ENCODE assay signal across 15 mouse cellular contexts in the genomic region with DNA sequence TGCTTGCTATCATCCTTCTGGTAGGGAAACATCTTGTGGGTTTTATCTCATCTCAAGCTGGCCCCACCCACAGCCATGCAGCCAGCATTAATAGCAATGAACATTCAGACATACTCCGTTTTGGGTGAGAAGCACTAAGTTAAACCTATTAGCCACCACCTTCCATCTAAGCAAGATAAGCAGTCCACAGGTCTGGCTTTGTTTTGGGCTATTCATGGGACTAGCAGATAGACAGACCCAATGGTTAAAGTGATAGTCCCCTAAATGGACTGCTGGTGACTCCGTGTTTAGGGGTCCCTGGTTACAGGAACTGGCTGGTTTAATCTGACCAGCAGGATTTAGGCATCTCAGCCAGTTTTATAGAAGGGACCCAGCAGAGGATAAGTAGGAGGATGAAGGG. TPM values are rescaled to one million over a fixed set of nuclear protein-coding genes. Genes with fewer than 3 reads are reported as not detected.
A peak's percentile ranks its signal among the peaks of the same experiment; 100 is the strongest.
DNase-seq lines count a peak whose midpoint lies in the region; ATAC-seq and TF ChIP-seq lines count a peak whose summit lies in the region.
"Had no signal": no experiment of that assay in that cellular context is flagged by ENCODE, and none has a peak within 500 bp of the region (broad histone marks: within the 10 kb centered on the region; RNA-seq: fewer than 3 reads in every experiment).

No protein-coding gene starts in this region.

- WGBS in cerebellum, adult 2 months = 48% methylated on average over 2 of the region's 2 CpGs
- 1% methylated on average over 2 of the region's 2 CpGs for WGBS in forebrain, embryonic 10.5 days
- WGBS in hindbrain, embryonic 15.5 days = 6% methylated on average over 2 of the region's 2 CpGs
- WGBS in midbrain, embryonic 16.5 days = 13% methylated on average over 2 of the region's 2 CpGs

- H3K4me2 ChIP-seq in hindbrain, embryonic 15.5 days = peak overlapping the region; percentile 91
- H3K4me2 ChIP-seq in midbrain, embryonic 16.5 days (ENCODE audit: low read length) = peak overlapping the region; percentile 70

- H3K27ac ChIP-seq in cerebellum, adult 2 months (ENCODE audit: insufficient read depth, low read length) = peak overlapping the region; percentile 49; the same call in 1 of the 2 replicates
- H3K27ac ChIP-seq in forebrain, embryonic 10.5 days = peak overlapping the region; percentile 98
- peak overlapping the region; percentile 96 for H3K27ac ChIP-seq in hindbrain, embryonic 15.5 days (replicated peaks)
- peak overlapping the region; percentile 77 for H3K27ac ChIP-seq in midbrain, embryonic 16.5 days (ENCODE audit: low read length)
- H3K27ac ChIP-seq: stomach, postnatal 0 days had no signal

- peaks cover 64% of the 10 kb centered on the region for H3K36me3 ChIP-seq in forebrain, embryonic 10.5 days (replicated peaks)
- H3K36me3 ChIP-seq in hindbrain, embryonic 15.5 days = no peaks in the 10 kb centered on the region
- H3K36me3 ChIP-seq in midbrain, embryonic 16.5 days (ENCODE audit: control insufficient read depth, insufficient read depth, low read length) = no peaks in the 10 kb centered on the region

- no peak for TF ChIP-seq POLR2A in cerebellum, adult 2 months (IDR thresholded peaks at IDR 0.05; ENCODE audit: borderline replicate concordance, insufficient read depth, low read length)

- DNase-seq in cerebellum, adult 2 months = no peak
- DNase-seq in forebrain, embryonic 10.5 days (ENCODE audit: extremely low spot score, low spot score) = no peak
- DNase-seq in gastrocnemius, postnatal 25 days = no peak
- no peak for DNase-seq in right cerebral cortex, adult 18-20 months
- no peak for DNase-seq in left cerebral cortex, adult 9 months (ENCODE audit: low spot score in 2 of 2)
- DNase-seq: kidney, postnatal 14 days; lung, postnatal 10 days; right cerebral cortex, postnatal 4 days had no signal

- no peaks in the 10 kb centered on the region for H3K9me3 ChIP-seq in forebrain, embryonic 10.5 days
- no peaks in the 10 kb centered on the region for H3K9me3 ChIP-seq in hindbrain, embryonic 15.5 days
- no peaks in the 10 kb centered on the region for H3K9me3 ChIP-seq in midbrain, embryonic 16.5 days (replicated peaks; ENCODE audit: control insufficient read depth, low read length, poor library complexity, severe bottlenecking)

- H3K4me1 ChIP-seq in cerebellum, adult 2 months (ENCODE audit: control insufficient read depth, insufficient read depth, low read length) = peaks cover 24% of the 10 kb centered on the region
- peaks cover 99% of the 10 kb centered on the region for H3K4me1 ChIP-seq in forebrain, embryonic 10.5 days
- H3K4me1 ChIP-seq in hindbrain, embryonic 15.5 days (replicated peaks) = peaks cover 44% of the 10 kb centered on the region
- peaks cover 25% of the 10 kb centered on the region for H3K4me1 ChIP-seq in midbrain, embryonic 16.5 days (ENCODE audit: control insufficient read depth, insufficient read depth, low read length)

- no peaks in the 10 kb centered on the region for H3K27me3 ChIP-seq in cerebellum, adult 2 months (ENCODE audit: control insufficient read depth, insufficient read depth, low read length)
- H3K27me3 ChIP-seq in forebrain, embryonic 10.5 days (ENCODE audit: poor library complexity, severe bottlenecking) = peaks cover 100% of the 10 kb centered on the region
- no peaks in the 10 kb centered on the region for H3K27me3 ChIP-seq in hindbrain, embryonic 15.5 days
- H3K27me3 ChIP-seq in midbrain, embryonic 16.5 days (ENCODE audit: control insufficient read depth, insufficient read depth, low read depth, low read length) = peaks cover 18% of the 10 kb centered on the region

- ATAC-seq in cerebellum, adult (ENCODE audit: insufficient number of reproducible peaks, low FRiP score, low TSS enrichment) = no peak
- no peak for ATAC-seq in hindbrain, embryonic 15.5 days (ENCODE audit: low FRiP score, low read depth)
- ATAC-seq in midbrain, embryonic 16.5 days = no peak

- H3K4me3 ChIP-seq in cerebellum, adult 2 months (replicated peaks; ENCODE audit: insufficient read depth, low read depth, low read length) = peak overlapping the region; percentile 9
- peak overlapping the region; percentile 78 for H3K4me3 ChIP-seq in forebrain, embryonic 10.5 days
- peak overlapping the region; percentile 53 for H3K4me3 ChIP-seq in hindbrain, embryonic 15.5 days
- peak overlapping the region; percentile 49 for H3K4me3 ChIP-seq in midbrain, embryonic 16.5 days (ENCODE audit: low read depth, low read length)

- TF ChIP-seq CTCF in cerebellum, adult 2 months (IDR thresholded peaks at IDR 0.05; ENCODE audit: borderline replicate concordance, insufficient read depth, low read depth, low read length) = no peak

- peak overlapping the region; percentile 64 for H3K9ac ChIP-seq in hindbrain, embryonic 15.5 days
- peak overlapping the region; percentile 53 for H3K9ac ChIP-seq in midbrain, embryonic 16.5 days (ENCODE audit: low read depth, low read length)

RNA-seq across cellular contexts. Expression of a gene that starts 41.5 kb away (rescaled TPM):
- polyA plus RNA-seq in cerebellum, adult 2 months (2012; rRNA removed) = 0.08 and 0.17 TPM in 2 replicates
- 0.37 and 0.38 TPM in 2 replicates for polyA plus RNA-seq in forebrain, embryonic 10.5 days (2016; fragmentation: Nextera tagmentation; extraction: Ambion mirVana)
- polyA plus RNA-seq in hindbrain, embryonic 15.5 days (2015; fragmentation: Nextera tagmentation; extraction: Ambion mirVana) = 0.55 and 0.60 TPM in 2 replicates
- polyA plus RNA-seq in midbrain, embryonic 16.5 days (2015; fragmentation: Nextera tagmentation; extraction: Ambion mirVana) = 0.18 and 0.21 TPM in 2 replicates
- not detected for total RNA-seq in gastrocnemius, postnatal 25 days (2021)
- total RNA-seq: heart, adult 8-10 months; hematopoietic stem cell, adult 5-6 weeks; neutrophil, adult 5-6 weeks had no signal

Comparison
In these comparisons a context has a peak if more than half of its experiments do, and no peak if none do; other contexts are left out.
1. H3K4me3 ChIP-seq: peak in every context shown above with its lines; median percentile 78 in forebrain, embryonic 10.5 days; 53 in hindbrain, embryonic 15.5 days; 49 in midbrain, embryonic 16.5 days; 9 in cerebellum, adult 2 months.